Mouse (Mus musculus): ENCODE results near the gene Inka1. TPM values are rescaled to one million over a fixed set of nuclear protein-coding genes. Genes with fewer than 3 reads are reported as not detected.
A peak's percentile ranks its signal among the peaks of the same experiment; 100 is the strongest.

The Inka1 gene
- polyA plus RNA-seq, 1 experiment = 21.0 TPM

DNA sequence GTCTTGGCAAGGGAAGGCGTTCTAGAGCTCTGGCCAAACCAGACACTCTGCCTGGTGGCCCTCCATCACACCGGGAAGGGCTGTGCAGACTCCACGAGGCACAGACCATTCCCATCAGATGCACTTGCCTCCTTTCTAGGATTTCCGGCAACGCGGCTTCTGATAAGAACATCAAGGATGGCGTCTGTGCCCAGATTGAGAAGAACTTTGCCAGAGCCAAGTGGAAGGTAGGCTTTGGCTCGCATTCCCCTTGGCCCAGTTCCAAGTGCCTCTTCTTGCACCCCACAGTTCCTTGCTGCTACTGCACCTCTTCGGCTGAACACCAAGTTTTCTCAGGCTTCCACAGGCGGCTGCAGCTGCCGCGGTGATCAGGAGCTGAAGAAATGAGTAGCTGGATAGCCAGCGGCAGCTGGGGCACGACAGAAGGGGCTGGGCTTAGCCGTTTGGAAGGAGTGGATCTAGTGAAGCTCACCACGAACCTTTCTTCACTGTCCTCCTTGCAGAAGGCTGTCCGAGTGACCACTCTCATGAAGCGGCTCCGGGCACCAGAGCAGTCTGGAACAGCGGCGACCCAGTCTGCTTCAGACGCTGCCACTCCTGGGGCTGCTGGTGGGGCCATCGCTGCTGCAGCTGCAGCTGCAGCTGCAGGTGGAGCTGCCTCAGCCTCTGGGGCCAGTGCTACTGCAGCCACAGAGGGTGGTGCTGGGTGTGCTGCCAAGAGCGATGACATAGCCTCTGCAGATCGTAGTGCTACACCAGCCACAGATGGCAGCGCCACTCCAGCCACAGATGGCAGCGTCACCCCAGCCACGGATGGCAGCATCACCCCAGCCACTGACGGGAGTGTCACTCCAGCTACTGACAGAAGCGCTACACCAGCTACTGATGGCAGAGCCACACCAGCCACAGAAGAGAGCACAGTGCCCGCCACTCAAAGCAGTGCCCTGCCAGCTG, 38.2 kb downstream of the Inka1 start:
- no peak overlapping the region for H3K4me3 ChIP-seq (ENCODE audit: insufficient read depth, low read length)
- peaks cover 6% of the 10 kb centered on the region; the same call in 1 of the 2 replicates for H3K4me1 ChIP-seq (ENCODE audit: control insufficient read depth, insufficient read depth, low read length)
- TF ChIP-seq POLR2A (IDR thresholded peaks at IDR 0.05; ENCODE audit: low read depth, low read length) = no peak
- no peak for TF ChIP-seq CTCF (IDR thresholded peaks at IDR 0.05; ENCODE audit: borderline replicate concordance, insufficient read depth, low read length)
- H3K27ac ChIP-seq (ENCODE audit: insufficient read depth, low read length) = no peak overlapping the region

DNA sequence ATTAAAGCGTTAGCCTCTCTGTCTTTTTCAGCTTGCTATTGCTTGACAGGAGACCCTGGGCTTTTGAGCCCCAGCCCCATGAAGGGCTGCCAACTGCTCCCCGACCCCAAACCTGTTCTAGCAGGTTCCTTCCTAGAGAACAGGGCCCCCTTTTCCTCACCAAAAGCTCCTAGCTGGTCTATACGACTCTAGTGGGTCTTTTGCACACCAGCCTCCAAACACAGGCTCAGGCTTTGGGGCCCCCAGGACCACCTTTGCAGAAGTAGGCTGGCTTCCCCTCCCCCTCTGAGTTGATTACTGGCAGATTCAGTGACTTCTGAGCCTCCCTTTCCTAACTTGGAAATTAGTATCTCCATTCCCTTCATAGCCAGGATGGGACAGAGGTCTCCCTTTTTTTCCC, 48.8 kb downstream of the Inka1 start:
- no peak for TF ChIP-seq CTCF (IDR thresholded peaks at IDR 0.05; ENCODE audit: borderline replicate concordance, insufficient read depth, low read length)
- TF ChIP-seq POLR2A (IDR thresholded peaks at IDR 0.05; ENCODE audit: low read depth, low read length) = no peak
- no peak overlapping the region for H3K27ac ChIP-seq (ENCODE audit: insufficient read depth, low read length)

DNA sequence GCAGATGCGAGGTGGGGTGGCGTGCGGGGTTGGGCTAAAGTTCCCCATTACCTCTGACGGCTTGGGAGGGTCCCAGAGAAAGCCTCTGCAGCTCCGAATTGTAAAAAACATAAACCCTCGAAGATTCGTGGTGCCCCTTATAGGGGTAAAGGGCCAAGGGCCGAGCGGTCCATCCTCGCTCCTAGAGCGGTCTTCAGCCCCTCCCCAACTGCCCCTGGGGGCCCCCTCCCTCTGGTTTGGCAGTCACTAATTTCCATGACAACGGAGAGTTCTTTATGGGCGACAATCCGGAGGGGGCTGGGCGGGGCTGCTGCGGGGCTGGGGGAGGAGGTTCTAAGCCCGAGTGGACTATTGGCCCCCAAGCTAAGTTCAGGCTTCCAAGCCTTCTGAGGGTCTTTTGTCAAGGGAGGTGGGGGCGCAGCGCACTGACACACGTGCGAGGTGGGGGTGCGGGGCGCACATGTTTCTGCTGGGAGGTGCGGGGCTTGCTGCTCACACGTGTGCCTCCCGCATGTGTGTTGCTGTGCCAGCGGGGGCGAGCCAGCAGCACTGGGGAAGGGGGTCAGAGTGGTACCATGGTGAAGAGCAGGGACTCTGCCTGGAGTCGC, 49.4 kb downstream of the Inka1 start:
- TF ChIP-seq CTCF (IDR thresholded peaks at IDR 0.05; ENCODE audit: borderline replicate concordance, insufficient read depth, low read length) (no peak), POLR2A (IDR thresholded peaks at IDR 0.05; ENCODE audit: low read depth, low read length) (no peak)
- Histone ChIP-seq H3K27ac (ENCODE audit: insufficient read depth, low read length) (no peak overlapping the region), H3K4me3 (ENCODE audit: insufficient read depth, low read length) (peak overlapping the region; percentile 14), H3K4me1 (ENCODE audit: control insufficient read depth, insufficient read depth, low read length) (peaks cover 4% of the 10 kb centered on the region; the same call in 1 of the 2 replicates)

More for the DNA sequence above, 48.8 kb downstream of the Inka1 start:
- Histone ChIP-seq H3K4me1 (ENCODE audit: control insufficient read depth, insufficient read depth, low read length) (peaks cover 4% of the 10 kb centered on the region; the same call in 1 of the 2 replicates), H3K4me3 (ENCODE audit: insufficient read depth, low read length) (no peak overlapping the region)

DNA sequence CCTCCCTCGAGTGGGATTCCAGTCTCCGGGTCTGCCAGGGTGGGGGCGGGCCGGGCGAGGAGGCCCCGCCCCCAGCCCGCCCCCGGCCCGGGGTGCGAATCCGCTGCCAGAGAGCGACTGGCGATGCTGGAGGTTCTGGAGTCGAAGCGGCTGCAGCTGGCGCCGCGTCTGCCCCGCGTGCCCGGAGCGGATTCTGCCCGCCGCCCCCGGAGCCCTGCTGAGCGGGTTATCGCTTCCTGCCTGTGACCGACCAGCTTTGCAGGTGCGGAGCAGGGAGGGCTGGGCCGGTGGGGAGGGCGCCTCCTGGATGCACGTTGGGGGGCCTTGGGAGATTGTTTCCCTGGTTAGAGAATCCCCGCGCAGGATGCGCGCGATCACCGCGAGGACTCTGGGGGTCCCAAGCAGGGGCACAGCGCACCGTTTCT, 49.9 kb downstream of the Inka1 start:
- Histone ChIP-seq H3K27ac (ENCODE audit: insufficient read depth, low read length) (no peak overlapping the region), H3K4me1 (ENCODE audit: control insufficient read depth, insufficient read depth, low read length) (peaks cover 4% of the 10 kb centered on the region; the same call in 1 of the 2 replicates), H3K4me3 (ENCODE audit: insufficient read depth, low read length) (peak overlapping the region; percentile 14)
- no peak for TF ChIP-seq CTCF (IDR thresholded peaks at IDR 0.05; ENCODE audit: borderline replicate concordance, insufficient read depth, low read length)
- TF ChIP-seq POLR2A (IDR thresholded peaks at IDR 0.05; ENCODE audit: low read depth, low read length) = no peak

DNA sequence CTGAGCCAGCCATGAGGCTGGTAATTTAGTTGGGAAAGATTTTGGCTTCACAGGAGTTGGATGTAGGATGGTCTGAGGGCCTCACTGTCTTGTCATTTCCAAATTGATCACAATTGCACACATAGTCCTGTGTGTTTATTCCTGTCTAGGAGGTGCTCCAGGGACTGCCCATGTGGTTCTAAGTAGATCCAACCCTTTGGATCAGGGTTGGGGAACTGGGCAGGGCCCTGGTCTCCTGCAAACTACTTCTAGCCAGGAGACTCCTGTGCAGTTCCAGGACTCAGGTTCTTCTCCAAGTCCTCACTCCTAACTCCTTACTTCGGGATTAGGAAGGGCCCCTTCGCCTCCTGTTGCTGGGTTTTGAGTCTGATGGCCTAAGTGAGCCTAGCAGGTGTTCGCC, 50.3 kb downstream of the Inka1 start, which contains the start of gene Camkv:
Gene Camkv, plus strand, starts transcription at position 301 of the 400 bp plus-strand sequence.
- Histone ChIP-seq H3K4me3 (ENCODE audit: insufficient read depth, low read length) (peak within 1 kb of the TSS; percentile 14), H3K4me1 (ENCODE audit: control insufficient read depth, insufficient read depth, low read length) (peaks cover 3% of the 10 kb centered on the region; the same call in 1 of the 2 replicates), H3K27ac (ENCODE audit: insufficient read depth, low read length) (no peak within 1 kb of the TSS)
- no peak for TF ChIP-seq CTCF (IDR thresholded peaks at IDR 0.05; ENCODE audit: borderline replicate concordance, insufficient read depth, low read length)
- no peak for TF ChIP-seq POLR2A (IDR thresholded peaks at IDR 0.05; ENCODE audit: low read depth, low read length)

Other genes with a start within 250 kb of the Inka1 start
- 199 and 248 TPM in 2 replicates for gene Rbm5, start 214.9 kb downstream of the Inka1 start, polyA plus RNA-seq (2011; ENCODE audit: insufficient read length, low read depth, missing spikeins)
- 83.3 and 87.1 TPM in 2 replicates for gene Rbm6, start 112.6 kb downstream of the Inka1 start, polyA plus RNA-seq (2011; ENCODE audit: insufficient read length, low read depth, missing spikeins)
- 6.4 and 8.7 TPM in 2 replicates for gene Mon1a, start 97.7 kb downstream of the Inka1 start, polyA plus RNA-seq (2011; ENCODE audit: insufficient read length, low read depth, missing spikeins)
- gene Mst1r, start 79.0 kb downstream of the Inka1 start, polyA plus RNA-seq (2011; ENCODE audit: insufficient read length, low read depth, missing spikeins) = 0.61 and 1.6 TPM in 2 replicates
- not detected in 2 replicates for gene Actl11, start 57.4 kb downstream of the Inka1 start, polyA plus RNA-seq (2011; ENCODE audit: insufficient read length, low read depth, missing spikeins)
- not detected in 2 replicates for gene Camkv, start 50.2 kb downstream of the Inka1 start, polyA plus RNA-seq (2011; ENCODE audit: insufficient read length, low read depth, missing spikeins)
- 11.1 and 13.5 TPM in 2 replicates for gene Traip, start 35.7 kb downstream of the Inka1 start, polyA plus RNA-seq (2011; ENCODE audit: insufficient read length, low read depth, missing spikeins)
- gene Uba7, start 10.4 kb downstream of the Inka1 start, polyA plus RNA-seq (2011; ENCODE audit: insufficient read length, low read depth, missing spikeins) = 18.8 and 27.3 TPM in 2 replicates
- gene Gm20661, start 2.8 kb downstream of the Inka1 start, polyA plus RNA-seq (2011; ENCODE audit: insufficient read length, low read depth, missing spikeins) = 0.75 and 1.2 TPM in 2 replicates
- gene Cdhr4, start 6.6 kb upstream of the Inka1 start, polyA plus RNA-seq (2011; ENCODE audit: insufficient read length, low read depth, missing spikeins) = 2.1 and 4.0 TPM in 2 replicates
- not detected in 2 replicates for gene Gm20662, start 10.5 kb upstream of the Inka1 start, polyA plus RNA-seq (2011; ENCODE audit: insufficient read length, low read depth, missing spikeins)
- gene Ip6k1, start 16.6 kb upstream of the Inka1 start, polyA plus RNA-seq (2011; ENCODE audit: insufficient read length, low read depth, missing spikeins) = 54.9 and 57.9 TPM in 2 replicates
- 32.3 and 33.5 TPM in 2 replicates for gene Gmppb, start 63.4 kb upstream of the Inka1 start, polyA plus RNA-seq (2011; ENCODE audit: insufficient read length, low read depth, missing spikeins)
- gene Amigo3, start 67.3 kb upstream of the Inka1 start, polyA plus RNA-seq (2011; ENCODE audit: insufficient read length, low read depth, missing spikeins) = 3.0 and 3.4 TPM in 2 replicates
- gene Mst1, start 94.6 kb upstream of the Inka1 start, polyA plus RNA-seq (2011; ENCODE audit: insufficient read length, low read depth, missing spikeins) = not detected in 2 replicates
- gene Rnf123, start 97.5 kb upstream of the Inka1 start, polyA plus RNA-seq (2011; ENCODE audit: insufficient read length, low read depth, missing spikeins) = 26.4 and 31.4 TPM in 2 replicates
- 53.4 and 63.9 TPM in 2 replicates for gene Apeh, start 108.7 kb upstream of the Inka1 start, polyA plus RNA-seq (2011; ENCODE audit: insufficient read length, low read depth, missing spikeins)
- gene Bsn, start 204.5 kb upstream of the Inka1 start, polyA plus RNA-seq (2011; ENCODE audit: insufficient read length, low read depth, missing spikeins) = 0.08 and 0.25 TPM in 2 replicates

Data from embryonic fibroblast, embryonic 13.5 days (primary cell).